Mouse (Mus musculus) cerebral cortex, adult 2 months (tissue): ENCODE data around the gene Ciz1.

ENCODE experiments used
- WGBS: fragments of 180-500 bp; shearing (Covaris S2); methylation state at CpG from one replicate; pipeline ENCODE4 v1.1.7; 2018; 5-methylcytosine and 5-hydroxymethylcytosine counted together

Gene Ciz1

DNA sequence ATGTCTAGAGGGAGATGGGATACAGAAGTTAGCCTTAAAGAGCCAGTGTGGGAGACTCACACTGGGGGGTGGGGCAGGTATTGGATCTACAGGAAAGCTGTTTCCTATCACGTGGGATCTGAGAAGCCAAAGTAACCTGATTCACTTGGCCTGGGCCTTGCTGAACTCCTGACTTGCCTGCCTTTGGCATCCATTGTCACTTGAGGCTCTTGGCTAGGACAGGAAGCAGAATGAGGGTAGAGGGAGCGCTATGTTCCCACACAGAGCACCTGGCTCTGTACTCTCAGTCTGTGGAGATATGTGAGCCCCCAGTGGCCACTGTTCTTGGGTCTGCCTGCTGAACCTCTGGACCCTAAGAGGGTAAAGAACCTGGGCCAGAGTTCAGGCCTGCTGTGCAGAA, 64.4 kb downstream of the Ciz1 start:
- 75% methylated on average over 2 of the region's 2 CpGs for WGBS

DNA sequence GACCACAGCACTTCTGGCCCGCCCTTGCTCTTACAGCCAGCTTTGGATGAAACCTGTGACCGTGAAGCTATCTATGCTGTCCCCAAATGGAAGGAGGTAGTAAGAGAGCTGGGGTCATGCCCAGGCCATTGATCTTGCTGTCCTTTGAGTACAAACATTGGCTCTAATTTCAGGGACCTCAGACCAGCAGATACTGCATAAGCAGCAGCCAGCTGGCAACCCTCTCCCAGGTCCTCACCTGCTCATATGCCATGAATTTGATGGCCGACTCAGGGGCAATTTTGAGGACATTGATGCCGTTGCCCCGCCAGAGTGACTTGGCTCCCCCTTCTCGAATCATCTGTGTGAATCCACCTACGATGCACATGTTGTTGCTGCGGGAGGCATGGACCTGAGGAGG, 65.4 kb downstream of the Ciz1 start:
- WGBS, result 87% methylated on average over 8 of the region's 8 CpGs

DNA sequence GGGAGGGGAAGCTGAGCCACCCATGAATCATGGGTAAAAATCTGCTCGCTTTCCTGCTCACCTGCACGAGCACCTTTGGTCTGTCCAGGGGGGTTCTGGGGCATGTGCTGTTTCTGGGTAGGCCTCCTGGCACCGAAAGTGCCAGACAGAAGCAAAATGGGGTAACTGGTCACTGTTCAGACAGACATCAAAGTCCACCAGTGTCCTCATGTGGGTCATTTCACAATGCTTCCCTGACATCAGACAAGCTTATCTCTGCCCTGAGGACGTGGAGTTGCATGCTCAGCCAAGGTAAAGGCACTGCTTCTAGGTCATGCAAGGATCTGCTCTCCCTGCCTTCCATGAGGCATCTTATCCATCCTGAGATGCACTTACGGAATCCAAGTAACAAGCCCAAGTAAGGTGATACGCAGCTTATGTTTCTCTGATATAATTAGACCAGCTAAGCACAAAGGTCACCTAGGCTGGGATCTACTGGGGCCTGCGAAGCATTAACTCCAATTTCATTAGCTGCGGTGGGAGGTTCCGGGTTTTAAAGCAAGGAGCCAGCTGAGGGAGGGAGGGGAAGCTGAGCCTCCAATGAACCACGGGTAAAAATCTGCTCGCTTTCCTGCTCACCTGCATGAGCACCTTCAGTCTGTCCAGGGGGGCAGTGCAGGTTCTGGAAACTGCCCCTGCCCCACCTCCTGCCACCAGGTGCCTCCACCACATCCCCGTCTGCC, 66.5 kb downstream of the Ciz1 start:
- 80% methylated on average over 12 of the region's 12 CpGs for WGBS

DNA sequence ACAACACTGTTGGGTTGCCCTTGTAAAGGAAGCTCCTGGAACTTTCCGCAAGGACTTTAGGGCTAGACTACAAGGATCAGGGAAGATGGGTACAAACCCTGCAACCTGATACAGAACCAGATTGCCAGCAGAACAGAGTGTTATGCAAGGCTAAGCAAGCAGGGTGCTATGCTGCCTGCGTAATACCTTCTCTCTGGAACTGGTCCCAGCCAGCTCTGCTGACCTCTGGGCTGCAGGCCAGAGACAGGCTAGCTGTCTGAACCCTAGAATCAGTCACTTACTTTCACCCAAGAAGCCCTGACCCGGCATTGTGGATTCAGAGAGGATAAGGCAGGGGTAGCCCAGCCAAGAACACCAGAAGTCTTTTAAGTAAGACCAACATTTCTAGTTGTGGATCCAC, 67.2 kb downstream of the Ciz1 start:
- 56% methylated on average over 3 of the region's 3 CpGs for WGBS

DNA sequence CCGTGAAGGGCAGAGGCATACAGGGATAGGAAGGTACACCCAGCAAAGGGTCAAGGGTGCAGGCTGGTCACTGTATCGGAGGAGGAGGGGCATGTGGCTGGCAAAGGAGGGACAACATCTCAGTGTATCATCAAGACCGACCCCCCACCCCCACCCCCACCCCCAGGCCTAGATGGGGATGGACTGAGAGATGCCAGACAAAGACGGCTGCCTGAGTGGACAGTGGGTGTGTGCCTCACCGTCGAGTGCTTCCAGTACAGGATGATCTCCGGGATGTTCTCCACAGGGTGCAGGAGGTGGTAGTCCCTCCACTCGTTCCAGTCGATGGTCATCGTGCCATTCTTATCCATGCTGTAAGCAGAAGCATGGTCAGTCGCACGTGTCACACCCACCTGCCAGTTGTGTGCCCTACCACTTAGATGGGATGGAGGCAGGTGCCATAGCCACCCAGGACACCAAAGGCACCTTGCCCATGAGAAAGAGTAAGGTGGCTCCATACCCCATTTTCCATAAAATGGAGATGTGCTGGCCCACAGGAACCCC, 68.0 kb downstream of the Ciz1 start:
- 77% methylated on average over 12 of the region's 12 CpGs for WGBS

DNA sequence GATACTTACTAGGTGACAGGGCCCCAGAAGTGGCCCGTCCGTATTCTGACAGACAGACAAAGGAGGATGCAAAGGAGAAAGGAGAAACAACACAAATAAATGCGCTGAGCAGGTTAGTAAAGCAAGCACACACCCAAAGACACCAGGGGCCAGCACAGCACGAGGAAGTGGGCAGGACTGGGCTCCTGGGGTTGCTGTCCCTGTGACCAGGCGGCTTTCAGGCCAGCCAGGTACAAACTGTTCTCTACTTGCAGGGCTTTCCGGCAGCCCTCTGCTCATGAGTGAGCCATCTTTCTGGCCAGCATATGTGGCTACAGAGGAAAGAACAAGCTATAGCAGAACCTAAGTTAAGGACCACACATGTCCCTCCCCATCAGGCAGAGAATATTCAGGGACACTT, 68.5 kb downstream of the Ciz1 start:
- WGBS, result 67% methylated on average over 6 of the region's 6 CpGs

DNA sequence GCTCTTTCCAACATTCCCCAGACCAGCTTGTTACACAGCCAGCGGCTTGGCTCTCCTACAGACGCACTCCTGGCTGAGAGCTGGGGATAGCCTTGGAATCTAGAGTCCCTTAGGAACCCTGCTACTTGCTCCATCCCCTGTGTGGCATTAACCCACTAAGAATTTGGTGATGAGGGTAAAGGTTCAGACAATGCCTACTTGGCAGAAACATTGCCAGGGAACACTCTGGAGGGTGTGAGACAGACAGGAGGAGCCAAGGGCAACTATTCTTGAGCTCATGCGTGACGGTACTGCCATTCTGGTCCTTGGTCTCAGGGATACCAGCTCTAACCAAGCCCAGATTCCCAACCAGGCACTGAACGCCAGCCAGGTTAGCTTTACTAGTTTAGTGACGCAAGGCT, 69.7 kb downstream of the Ciz1 start:
- WGBS, result 83% methylated on average over 6 of the region's 6 CpGs

DNA sequence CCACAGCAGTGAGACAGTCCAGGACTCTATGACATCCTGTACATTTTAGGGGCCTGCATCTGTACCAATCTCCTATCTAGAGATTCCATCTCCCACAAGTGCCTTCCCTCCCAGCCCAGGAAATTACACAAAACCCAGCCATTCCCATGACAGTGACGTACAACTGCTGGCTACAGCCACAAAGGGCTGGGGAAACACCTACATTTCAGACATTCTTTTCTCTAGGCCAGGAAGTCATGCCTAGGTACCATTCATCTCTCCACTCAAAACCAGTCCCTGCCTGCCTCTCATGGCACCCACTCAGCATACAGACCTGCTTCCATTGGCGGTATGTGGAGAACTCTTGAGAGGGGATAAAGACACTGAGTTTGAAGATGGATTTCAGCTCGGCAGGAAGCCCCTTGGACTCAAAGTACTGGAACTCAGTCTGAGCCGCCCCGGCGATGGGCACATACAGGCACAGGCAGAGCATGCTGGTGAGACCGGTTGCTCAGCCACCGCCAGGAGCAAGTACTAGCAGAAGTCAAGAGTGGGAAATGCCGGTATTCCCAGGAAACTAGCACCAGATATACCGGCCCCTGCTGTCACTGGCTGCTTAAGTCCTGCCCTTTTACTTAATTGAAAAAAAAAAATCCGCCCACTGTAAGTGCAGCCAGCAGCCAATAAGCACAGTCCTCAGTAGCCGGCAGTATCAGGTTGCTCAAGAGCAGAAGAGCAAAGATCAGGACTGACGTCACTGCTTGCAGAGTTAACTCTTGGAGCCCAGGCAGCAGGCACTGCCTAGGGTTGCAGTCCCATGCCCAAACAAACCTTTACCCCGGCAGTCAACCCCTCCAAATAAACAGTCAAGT, 71.6 kb downstream of the Ciz1 start:
- WGBS, result 14% methylated on average over 14 of the region's 14 CpGs

DNA sequence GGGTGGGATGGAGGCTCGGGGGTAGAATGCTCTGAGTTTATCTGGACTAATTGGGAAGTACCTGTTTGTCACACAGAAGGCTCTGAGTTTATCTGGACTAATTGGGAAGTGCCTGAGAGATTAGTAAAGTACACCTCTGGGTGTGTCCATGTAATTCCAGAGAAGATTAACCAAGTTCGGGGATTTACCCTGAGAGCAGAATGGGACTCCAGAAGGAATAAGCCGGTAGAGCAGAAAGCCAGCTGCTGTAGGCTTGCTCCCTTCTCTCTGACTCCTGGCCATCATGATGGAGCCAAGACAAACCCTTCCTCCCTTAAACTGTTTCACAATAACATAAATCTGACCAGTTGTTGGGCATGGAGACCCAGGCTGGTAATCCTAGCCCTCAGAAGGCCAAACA, 72.7 kb downstream of the Ciz1 start:
- WGBS, result 40% methylated on average over 3 of the region's 3 CpGs

DNA sequence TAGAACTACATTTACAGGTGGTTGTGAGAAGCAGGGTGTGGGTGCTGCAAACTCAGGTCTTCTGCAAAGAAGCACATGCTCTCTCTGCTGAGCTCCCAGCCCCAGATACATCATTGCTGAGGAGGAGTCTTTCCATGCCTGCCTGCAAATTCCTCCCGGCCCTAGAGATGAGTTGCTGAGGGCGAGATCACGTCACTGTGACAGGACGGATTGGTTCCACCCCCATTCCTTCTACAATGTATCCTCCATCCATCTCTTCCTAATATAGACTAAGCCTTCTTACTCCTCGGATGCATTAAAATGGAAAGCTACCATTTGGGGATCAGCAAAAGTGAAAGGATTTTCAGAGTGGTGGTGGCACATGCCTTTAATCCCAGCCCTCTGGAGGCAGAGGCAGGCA, 73.4 kb downstream of the Ciz1 start:
- 49% methylated on average over 5 of the region's 5 CpGs for WGBS

DNA sequence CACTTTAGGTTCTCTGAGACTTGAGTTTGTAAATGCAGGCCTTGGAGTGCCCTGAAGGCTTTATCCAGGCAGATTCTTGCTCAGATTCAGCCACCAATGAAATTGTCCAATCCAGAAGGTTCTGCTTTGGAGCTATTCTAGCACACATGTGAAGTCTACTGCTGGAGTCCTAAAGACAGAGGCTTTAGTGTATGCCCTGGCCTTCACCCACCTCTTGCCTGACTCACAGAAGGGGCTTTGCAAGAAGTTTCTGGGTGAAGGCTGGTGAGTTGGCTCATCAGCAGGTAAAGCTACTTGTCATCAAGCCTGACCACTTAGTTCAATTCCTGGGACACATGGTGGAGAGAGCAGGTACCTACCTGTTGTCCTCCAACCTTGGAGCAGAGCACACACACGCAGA, 74.0 kb downstream of the Ciz1 start:
- 97% methylated on average over 1 of the region's 1 CpGs for WGBS

DNA sequence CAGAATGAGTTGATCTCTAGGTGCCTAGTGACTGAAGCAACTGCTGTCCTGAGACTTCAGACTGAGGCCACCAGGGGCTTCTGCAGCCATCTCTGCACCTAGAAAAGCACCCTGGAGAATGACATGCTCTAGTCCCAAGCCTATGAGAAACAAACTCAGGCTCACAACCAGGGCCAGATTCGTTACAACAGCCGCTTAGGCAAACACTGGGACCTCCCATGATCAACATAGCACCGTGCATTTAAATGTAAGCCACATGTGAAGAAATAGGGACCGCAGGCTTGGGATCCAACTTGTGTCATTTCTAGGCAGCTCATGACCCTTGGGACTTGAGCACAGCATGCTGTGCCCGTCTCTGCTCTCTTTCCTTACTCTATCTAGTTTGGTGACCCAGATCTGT, 75.6 kb downstream of the Ciz1 start:
- WGBS, result 43% methylated on average over 5 of the region's 5 CpGs

DNA sequence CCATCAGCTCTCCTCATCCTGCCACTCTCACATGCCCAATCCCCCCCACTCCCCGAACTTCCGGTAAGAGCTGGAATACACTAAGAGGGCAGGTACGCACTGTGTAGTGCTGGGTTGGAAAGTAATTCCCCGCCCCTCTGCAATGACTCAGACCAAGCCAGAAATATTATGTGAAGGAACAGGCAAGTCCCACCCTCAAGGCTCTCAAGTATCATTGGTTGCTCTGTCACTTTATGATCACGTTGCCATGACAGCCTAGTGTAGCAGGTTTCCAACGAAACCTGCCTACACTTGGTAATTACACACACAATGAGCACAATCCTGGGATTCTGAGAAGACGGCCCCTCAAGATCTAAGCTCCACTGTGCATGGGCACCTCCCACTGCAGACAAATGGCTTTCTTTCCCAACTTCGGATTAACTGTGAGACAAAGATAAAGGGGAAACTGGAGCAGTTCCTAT, 76.2 kb downstream of the Ciz1 start:
- 14% methylated on average over 8 of the region's 8 CpGs for WGBS

DNA sequence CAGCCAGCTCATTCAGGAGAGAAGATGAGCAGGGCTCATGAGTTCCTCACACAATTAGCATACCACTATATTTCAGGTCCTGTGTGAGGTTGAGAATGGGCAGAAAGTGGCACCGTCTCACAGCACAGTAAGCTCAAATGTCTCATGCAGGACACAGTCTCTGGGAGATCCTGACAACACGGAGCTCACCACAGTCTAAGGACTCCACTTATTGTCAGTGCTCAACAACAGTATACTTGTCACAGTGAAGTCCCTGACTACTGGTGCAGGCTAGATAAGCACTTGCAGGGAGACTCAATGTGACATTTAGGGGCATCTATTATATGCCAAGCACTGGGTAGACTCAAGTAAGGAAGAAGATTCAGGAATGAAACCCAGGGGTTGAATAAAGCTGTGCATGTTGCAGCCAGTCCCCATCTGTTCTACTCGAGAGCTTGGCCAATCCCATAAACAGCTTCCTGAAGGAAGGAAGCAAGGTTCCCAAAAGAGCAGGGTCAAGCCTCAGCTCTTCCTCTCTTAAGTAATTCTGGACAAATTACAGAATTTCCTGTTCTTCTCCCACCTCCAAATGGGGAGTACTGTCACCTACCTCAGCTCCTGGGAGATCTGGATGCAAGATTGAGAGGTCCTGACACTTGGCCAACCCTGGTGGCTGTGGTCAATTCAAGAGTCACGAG, 77.2 kb downstream of the Ciz1 start:
- 28% methylated on average over 4 of the region's 4 CpGs for whole genome bisulfite sequencing
